Mouse (Mus musculus): ENCODE results near the gene Ube2e1.
"Not testable (repeated sequence)": the region's sequence is repeated elsewhere in the genome, so short reads cannot be mapped to it uniquely, and the experiment has no call there.

The Ube2e1 gene

DNA sequence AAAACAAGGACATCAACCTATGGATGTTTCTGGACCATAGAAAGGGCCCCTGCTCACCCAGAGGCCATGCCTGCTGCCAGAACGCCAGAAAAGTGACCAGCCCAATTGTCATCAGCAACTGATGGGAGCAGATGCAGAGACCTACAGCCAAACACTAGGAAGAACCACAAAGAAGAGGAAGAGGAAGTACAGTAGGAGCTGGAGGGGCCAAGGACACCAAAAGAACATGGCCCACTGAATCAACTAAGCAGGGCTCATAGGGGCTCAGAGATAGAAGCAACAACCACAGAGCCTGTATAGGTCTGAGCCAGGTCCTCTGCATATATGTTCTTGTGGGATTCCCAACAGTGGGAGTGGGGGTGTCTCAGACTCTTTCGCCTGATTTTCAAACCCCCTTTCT lies 34.2 kb downstream of the Ube2e1 start:
- DNase-seq (ENCODE audit: low read depth, low spot score): no peak
- H3K27me3 ChIP-seq (ENCODE audit: control insufficient read depth, insufficient read depth, low read length, poor library complexity, severe bottlenecking): no peaks in the 10 kb centered on the region
- no peaks in the 10 kb centered on the region for H3K36me3 ChIP-seq (ENCODE audit: control insufficient read depth, insufficient read depth, low read length, poor library complexity, severe bottlenecking)

DNA sequence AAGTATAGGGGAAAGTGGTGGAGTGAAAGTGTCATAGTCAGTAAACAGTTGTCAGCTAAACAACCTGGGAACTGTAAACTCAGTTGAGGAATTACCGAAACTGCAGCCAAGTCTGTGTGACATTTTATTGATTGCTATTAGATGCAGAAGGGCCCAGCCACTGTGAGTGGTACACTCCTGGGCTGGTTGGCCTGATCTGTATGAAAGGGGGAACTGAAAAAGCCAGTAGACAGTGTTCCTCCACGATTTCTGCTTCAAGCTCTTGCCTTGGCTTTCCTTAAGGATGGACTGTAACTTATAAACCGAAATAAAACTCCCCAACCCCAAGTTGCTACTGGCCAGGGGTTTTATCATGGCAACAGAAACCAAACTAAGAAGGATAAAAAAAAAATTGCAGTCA lies 39.1 kb downstream of the Ube2e1 start:
- Histone ChIP-seq H3K36me3 (ENCODE audit: control insufficient read depth, insufficient read depth, low read length, poor library complexity, severe bottlenecking) (no peaks in the 10 kb centered on the region), H3K27me3 (ENCODE audit: control insufficient read depth, insufficient read depth, low read length, poor library complexity, severe bottlenecking) (no peaks in the 10 kb centered on the region)
- DNase-seq (ENCODE audit: low read depth, low spot score): no peak

GRCm38 (mm10) chr14:18292111-18292510 lies 39.5 kb downstream of the Ube2e1 start:
- no peak for DNase-seq (ENCODE audit: low read depth, low spot score)
- H3K27me3 ChIP-seq (ENCODE audit: control insufficient read depth, insufficient read depth, low read length, poor library complexity, severe bottlenecking): no peaks in the 10 kb centered on the region
- H3K36me3 ChIP-seq (ENCODE audit: control insufficient read depth, insufficient read depth, low read length, poor library complexity, severe bottlenecking): no peaks in the 10 kb centered on the region

- Histone ChIP-seq H3K36me3 (ENCODE audit: control insufficient read depth, insufficient read depth, low read length, poor library complexity, severe bottlenecking) (0 out of 2 replicates have a peak, but pooled peaks cover under 1% of the 10 kb centered on the region), H3K27me3 (ENCODE audit: control insufficient read depth, insufficient read depth, low read length, poor library complexity, severe bottlenecking) (no peaks in the 10 kb centered on the region)
- DNase-seq (ENCODE audit: low read depth, low spot score): no peak
Observed at GRCm38 (mm10) chr14:18287391-18287790, 44.3 kb downstream of the Ube2e1 start.

- H3K36me3 ChIP-seq (ENCODE audit: control insufficient read depth, insufficient read depth, low read length, poor library complexity, severe bottlenecking): 0 out of 2 replicates have a peak, but pooled peaks cover 2% of the 10 kb centered on the region
- DNase-seq (ENCODE audit: low read depth, low spot score): no peak
- no peaks in the 10 kb centered on the region for H3K27me3 ChIP-seq (ENCODE audit: control insufficient read depth, insufficient read depth, low read length, poor library complexity, severe bottlenecking)
Observed at GRCm38 (mm10) chr14:18286441-18286840, 45.2 kb downstream of the Ube2e1 start.

DNA sequence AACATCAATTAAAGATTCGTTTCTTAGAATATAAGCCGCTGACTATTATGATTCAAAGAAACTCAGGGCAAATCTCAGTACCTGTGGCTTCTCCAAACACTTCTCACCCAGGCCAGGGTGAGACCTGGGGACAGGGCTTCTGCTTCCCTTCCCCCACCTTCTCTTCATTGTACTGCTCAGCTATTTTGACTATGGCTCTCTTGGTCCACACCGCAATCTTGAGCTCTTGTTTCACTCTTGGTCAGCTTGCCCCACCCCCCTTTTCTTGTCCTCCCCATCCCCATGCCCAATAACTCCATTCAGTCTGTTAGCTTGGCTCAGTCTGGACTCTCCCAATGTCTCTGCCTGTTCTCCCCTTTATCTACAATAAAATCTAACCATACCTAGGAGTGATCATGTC lies 46.2 kb downstream of the Ube2e1 start:
- DNase-seq (ENCODE audit: low read depth, low spot score): no peak
- Histone ChIP-seq H3K27me3 (ENCODE audit: control insufficient read depth, insufficient read depth, low read length, poor library complexity, severe bottlenecking) (no peaks in the 10 kb centered on the region), H3K36me3 (ENCODE audit: control insufficient read depth, insufficient read depth, low read length, poor library complexity, severe bottlenecking) (0 out of 2 replicates have a peak, but pooled peaks cover 3% of the 10 kb centered on the region)

DNA sequence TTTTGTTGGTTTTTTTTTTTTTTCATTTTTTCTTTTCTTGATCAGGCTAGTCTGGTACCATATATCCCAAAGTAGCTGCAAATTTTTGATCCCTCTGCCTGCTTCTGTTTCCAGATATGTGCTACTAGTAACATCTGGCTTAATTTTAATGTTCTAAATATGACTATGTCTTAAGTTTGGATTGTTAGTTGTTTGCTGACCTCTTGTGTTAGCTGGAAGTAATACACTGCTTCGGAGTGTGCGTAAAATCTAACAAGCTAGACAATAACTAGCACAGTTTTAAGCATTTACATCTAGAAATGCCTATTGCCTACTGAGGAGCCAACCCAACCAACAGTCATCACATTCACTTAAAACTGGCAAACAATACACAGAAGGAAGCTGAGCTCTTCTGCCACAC lies 47.1 kb downstream of the Ube2e1 start:
- Histone ChIP-seq H3K36me3 (ENCODE audit: control insufficient read depth, insufficient read depth, low read length, poor library complexity, severe bottlenecking) (peaks cover 8% of the 10 kb centered on the region; the same call in 1 of the 2 replicates), H3K27me3 (ENCODE audit: control insufficient read depth, insufficient read depth, low read length, poor library complexity, severe bottlenecking) (no peaks in the 10 kb centered on the region)
- DNase-seq (ENCODE audit: low read depth, low spot score): peak; percentile 48

GRCm38 (mm10) chr14:18280375-18280774 lies 51.3 kb downstream of the Ube2e1 start:
- H3K36me3 ChIP-seq (ENCODE audit: control insufficient read depth, insufficient read depth, low read length, poor library complexity, severe bottlenecking): peaks cover 8% of the 10 kb centered on the region
- no peak for DNase-seq (ENCODE audit: low read depth, low spot score)
- no peaks in the 10 kb centered on the region for H3K27me3 ChIP-seq (ENCODE audit: control insufficient read depth, insufficient read depth, low read length, poor library complexity, severe bottlenecking)

- no peaks in the 10 kb centered on the region for H3K27me3 ChIP-seq (ENCODE audit: control insufficient read depth, insufficient read depth, low read length, poor library complexity, severe bottlenecking)
- H3K36me3 ChIP-seq (ENCODE audit: control insufficient read depth, insufficient read depth, low read length, poor library complexity, severe bottlenecking): no peaks in the 10 kb centered on the region; the same call in 1 of the 2 replicates
- no peak for DNase-seq (ENCODE audit: low read depth, low spot score)
Observed at GRCm38 (mm10) chr14:18274526-18274925, 57.1 kb downstream of the Ube2e1 start.

- Histone ChIP-seq H3K27me3 (ENCODE audit: control insufficient read depth, insufficient read depth, low read length, poor library complexity, severe bottlenecking) (no peaks in the 10 kb centered on the region), H3K36me3 (ENCODE audit: control insufficient read depth, insufficient read depth, low read length, poor library complexity, severe bottlenecking) (peaks cover 3% of the 10 kb centered on the region; the same call in 1 of the 2 replicates)
- peak; percentile 13 for DNase-seq (ENCODE audit: low read depth, low spot score)
Observed at GRCm38 (mm10) chr14:18271666-18272065, 60.0 kb downstream of the Ube2e1 start.

GRCm38 (mm10) chr14:18270529-18271441 lies 60.9 kb downstream of the Ube2e1 start, which contains the start of the genes Nkiras1 and Rpl15:
Nkiras1 (plus strand) TSS chr14:18271136.
Rpl15 (minus strand) TSS chr14:18271391.
- Histone ChIP-seq H3K36me3 (ENCODE audit: control insufficient read depth, insufficient read depth, low read length, poor library complexity, severe bottlenecking) (peaks cover 3% of the 10 kb centered on the region; the same call in 1 of the 2 replicates), H3K27me3 (ENCODE audit: control insufficient read depth, insufficient read depth, low read length, poor library complexity, severe bottlenecking) (no peaks in the 10 kb centered on the region)
- DNase-seq (ENCODE audit: low read depth, low spot score): peak; percentile 97

- not testable (repeated sequence) for H3K27me3 ChIP-seq (ENCODE audit: control insufficient read depth, insufficient read depth, low read length, poor library complexity, severe bottlenecking); H3K36me3 ChIP-seq (ENCODE audit: control insufficient read depth, insufficient read depth, low read length, poor library complexity, severe bottlenecking); DNase-seq (ENCODE audit: low read depth, low spot score)
Observed at GRCm38 (mm10) chr14:18269947-18270528, 61.6 kb downstream of the Ube2e1 start.

- DNase-seq (ENCODE audit: low read depth, low spot score): no peak
- Histone ChIP-seq H3K27me3 (ENCODE audit: control insufficient read depth, insufficient read depth, low read length, poor library complexity, severe bottlenecking) (no peaks in the 10 kb centered on the region), H3K36me3 (ENCODE audit: control insufficient read depth, insufficient read depth, low read length, poor library complexity, severe bottlenecking) (peaks cover 3% of the 10 kb centered on the region; the same call in 1 of the 2 replicates)
Observed at GRCm38 (mm10) chr14:18263427-18263826, 68.2 kb downstream of the Ube2e1 start.

DNA sequence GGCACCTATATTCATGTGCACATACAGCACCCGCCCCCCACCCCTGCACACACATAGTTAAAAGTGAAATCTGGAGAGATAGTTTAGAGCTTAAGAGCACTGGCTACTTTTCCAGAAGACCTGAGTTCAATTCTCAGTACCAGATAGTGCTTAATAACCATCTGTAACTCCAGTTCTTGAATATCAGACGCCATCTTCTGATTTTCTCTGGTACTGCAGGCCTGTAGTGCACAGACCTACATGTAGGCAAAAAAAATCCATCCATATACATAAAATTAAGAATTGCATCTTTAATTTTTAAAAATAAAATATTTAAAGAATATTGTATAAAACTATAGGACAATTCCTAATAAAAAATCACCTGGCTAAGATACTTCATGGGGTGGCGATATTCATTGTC lies 70.5 kb downstream of the Ube2e1 start:
- DNase-seq (ENCODE audit: low read depth, low spot score): peak; percentile 14
- no peaks in the 10 kb centered on the region for H3K27me3 ChIP-seq (ENCODE audit: control insufficient read depth, insufficient read depth, low read length, poor library complexity, severe bottlenecking)
- no peaks in the 10 kb centered on the region for H3K36me3 ChIP-seq (ENCODE audit: control insufficient read depth, insufficient read depth, low read length, poor library complexity, severe bottlenecking)

DNA sequence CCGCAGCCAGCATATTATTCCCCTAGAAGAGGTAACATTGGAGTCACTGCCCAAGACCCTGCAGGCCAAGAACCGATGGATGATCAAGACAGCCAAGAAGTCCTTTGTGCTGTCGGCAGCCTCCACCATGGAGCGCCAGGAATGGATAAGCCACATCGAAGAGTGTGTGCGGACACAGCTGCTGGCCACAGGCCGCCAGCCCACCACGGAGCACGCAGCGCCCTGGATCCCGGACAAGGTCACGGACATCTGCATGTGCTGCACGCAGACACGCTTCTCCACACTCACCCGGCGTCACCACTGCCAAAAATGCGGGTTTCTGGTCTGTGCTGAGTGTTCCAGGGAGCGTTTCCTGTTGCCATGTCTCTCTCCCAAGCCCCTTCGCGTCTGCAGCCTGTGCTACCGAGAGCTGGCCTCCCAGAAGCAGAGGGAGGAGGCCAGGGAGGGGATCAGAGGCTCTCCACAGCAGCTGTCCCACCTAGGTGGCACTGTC lies 89.0 kb downstream of the Ube2e1 start:
- no peak for DNase-seq (ENCODE audit: low read depth, low spot score)
- Histone ChIP-seq H3K36me3 (ENCODE audit: control insufficient read depth, insufficient read depth, low read length, poor library complexity, severe bottlenecking) (no peaks in the 10 kb centered on the region), H3K27me3 (ENCODE audit: control insufficient read depth, insufficient read depth, low read length, poor library complexity, severe bottlenecking) (no peaks in the 10 kb centered on the region)

Measured in splenic B cell, adult 2 months (primary cell).